Mouse (Mus musculus): ENCODE results near the gene Crisp4. TPM values are rescaled to one million over a fixed set of nuclear protein-coding genes. Genes with fewer than 3 reads are reported as not detected.

Crisp4 gene
- not detected in 2 replicates for polyA plus RNA-seq (2015; fragmentation: Nextera tagmentation; extraction: Ambion mirVana)

- Histone ChIP-seq H3K9me3 (replicated peaks) (no peaks in the 10 kb centered on the region), H3K36me3 (no peaks in the 10 kb centered on the region), H3K27me3 (no peaks in the 10 kb centered on the region), H3K4me3 (replicated peaks) (no peak within 1 kb of the TSS), H3K4me2 (no peak within 1 kb of the TSS), H3K9ac (no peak within 1 kb of the TSS), H3K4me1 (no peaks in the 10 kb centered on the region), H3K27ac (no peak within 1 kb of the TSS)
- WGBS: 74% methylated on average over 3 of the region's 3 CpGs
- no peak for ATAC-seq (replicated peaks; ENCODE audit: low FRiP score)
These were observed at the start of gene Crisp4 for GRCm38 (mm10) chr1:18145802-18146201. Gene Crisp4 (minus strand): TSS chr1:18145902.

- Histone ChIP-seq H3K27me3 (no peaks in the 10 kb centered on the region), H3K4me3 (replicated peaks) (no peak overlapping the region), H3K4me2 (no peak overlapping the region), H3K36me3 (no peaks in the 10 kb centered on the region), H3K9ac (no peak overlapping the region), H3K4me1 (no peaks in the 10 kb centered on the region), H3K27ac (no peak overlapping the region), H3K9me3 (replicated peaks) (no peaks in the 10 kb centered on the region)
- ATAC-seq (replicated peaks; ENCODE audit: low FRiP score): no peak
- WGBS: 27% methylated on average over 4 of the region's 4 CpGs
These were observed 46.0 kb upstream of the Crisp4 start for GRCm38 (mm10) chr1:18191719-18192118.

- no peak overlapping the region for H3K9ac ChIP-seq
- no peak overlapping the region for H3K27ac ChIP-seq
- H3K27me3 ChIP-seq: no peaks in the 10 kb centered on the region
- 12% methylated on average over 1 of the region's 1 CpGs for WGBS
- H3K36me3 ChIP-seq: no peaks in the 10 kb centered on the region
- ATAC-seq (replicated peaks; ENCODE audit: low FRiP score): no peak
- H3K4me1 ChIP-seq: no peaks in the 10 kb centered on the region
- no peak overlapping the region for H3K4me3 ChIP-seq (replicated peaks)
- no peak overlapping the region for H3K4me2 ChIP-seq
- no peaks in the 10 kb centered on the region for H3K9me3 ChIP-seq (replicated peaks)
These were observed 45.3 kb upstream of the Crisp4 start for GRCm38 (mm10) chr1:18190714-18191712.

GRCm38 (mm10) chr1:18181167-18181566, 35.5 kb upstream of the Crisp4 start:
- Histone ChIP-seq H3K4me1 (no peaks in the 10 kb centered on the region), H3K4me3 (replicated peaks) (no peak overlapping the region), H3K36me3 (no peaks in the 10 kb centered on the region), H3K27ac (no peak overlapping the region), H3K4me2 (no peak overlapping the region), H3K27me3 (no peaks in the 10 kb centered on the region), H3K9ac (no peak overlapping the region), H3K9me3 (replicated peaks) (no peaks in the 10 kb centered on the region)
- WGBS: 92% methylated on average over 3 of the region's 3 CpGs
- ATAC-seq (replicated peaks; ENCODE audit: low FRiP score): no peak

- no peak overlapping the region for H3K27ac ChIP-seq
- no peaks in the 10 kb centered on the region for H3K9me3 ChIP-seq (replicated peaks)
- H3K4me3 ChIP-seq (replicated peaks): no peak overlapping the region
- no peak overlapping the region for H3K4me2 ChIP-seq
- H3K27me3 ChIP-seq: no peaks in the 10 kb centered on the region
- H3K9ac ChIP-seq: no peak overlapping the region
- WGBS: 59% methylated on average over 4 of the region's 4 CpGs
- no peak for ATAC-seq (replicated peaks; ENCODE audit: low FRiP score)
- no peaks in the 10 kb centered on the region for H3K4me1 ChIP-seq
- H3K36me3 ChIP-seq: no peaks in the 10 kb centered on the region
These were observed 24.9 kb upstream of the Crisp4 start for GRCm38 (mm10) chr1:18170573-18170972.

GRCm38 (mm10) chr1:18168261-18168660, 22.6 kb upstream of the Crisp4 start:
- 75% methylated on average over 1 of the region's 1 CpGs for WGBS
- no peak for ATAC-seq (replicated peaks; ENCODE audit: low FRiP score)
- Histone ChIP-seq H3K27me3 (no peaks in the 10 kb centered on the region), H3K4me2 (no peak overlapping the region), H3K36me3 (no peaks in the 10 kb centered on the region), H3K27ac (no peak overlapping the region), H3K4me3 (replicated peaks) (no peak overlapping the region), H3K9ac (no peak overlapping the region), H3K4me1 (no peaks in the 10 kb centered on the region), H3K9me3 (replicated peaks) (no peaks in the 10 kb centered on the region)

GRCm38 (mm10) chr1:18159082-18159481, 13.4 kb upstream of the Crisp4 start:
- Histone ChIP-seq H3K4me2 (no peak overlapping the region), H3K4me1 (no peaks in the 10 kb centered on the region), H3K27ac (no peak overlapping the region), H3K4me3 (replicated peaks) (no peak overlapping the region), H3K9me3 (replicated peaks) (no peaks in the 10 kb centered on the region), H3K27me3 (no peaks in the 10 kb centered on the region), H3K36me3 (no peaks in the 10 kb centered on the region), H3K9ac (no peak overlapping the region)
- 84% methylated on average over 6 of the region's 6 CpGs for WGBS
- no peak for ATAC-seq (replicated peaks; ENCODE audit: low FRiP score)

GRCm38 (mm10) chr1:18148211-18148610, 2.5 kb upstream of the Crisp4 start:
- no peak for ATAC-seq (replicated peaks; ENCODE audit: low FRiP score)
- Histone ChIP-seq H3K4me2 (no peak overlapping the region), H3K27me3 (no peaks in the 10 kb centered on the region), H3K27ac (no peak overlapping the region), H3K9me3 (replicated peaks) (no peaks in the 10 kb centered on the region), H3K4me3 (replicated peaks) (no peak overlapping the region), H3K9ac (no peak overlapping the region), H3K4me1 (no peaks in the 10 kb centered on the region), H3K36me3 (no peaks in the 10 kb centered on the region)

- no peaks in the 10 kb centered on the region for H3K4me1 ChIP-seq
- no peak overlapping the region for H3K4me3 ChIP-seq (replicated peaks)
- H3K36me3 ChIP-seq: no peaks in the 10 kb centered on the region
- no peak overlapping the region for H3K4me2 ChIP-seq
- no peaks in the 10 kb centered on the region for H3K27me3 ChIP-seq
- no peaks in the 10 kb centered on the region for H3K9me3 ChIP-seq (replicated peaks)
- ATAC-seq (replicated peaks; ENCODE audit: low FRiP score): no peak
- H3K27ac ChIP-seq: no peak overlapping the region
- WGBS: 49% methylated on average over 4 of the region's 4 CpGs
- H3K9ac ChIP-seq: no peak overlapping the region
These were observed 14.0 kb downstream of the Crisp4 start for GRCm38 (mm10) chr1:18131691-18132090.

- no peak overlapping the region for H3K4me3 ChIP-seq (replicated peaks)
- H3K27ac ChIP-seq: no peak overlapping the region
- ATAC-seq (replicated peaks; ENCODE audit: low FRiP score): no peak
- H3K4me2 ChIP-seq: no peak overlapping the region
- H3K9me3 ChIP-seq (replicated peaks): no peaks in the 10 kb centered on the region
- no peaks in the 10 kb centered on the region for H3K4me1 ChIP-seq
- no peak overlapping the region for H3K9ac ChIP-seq
- 82% methylated on average over 4 of the region's 4 CpGs for WGBS
- no peaks in the 10 kb centered on the region for H3K27me3 ChIP-seq
- H3K36me3 ChIP-seq: no peaks in the 10 kb centered on the region
These were observed 15.7 kb downstream of the Crisp4 start for GRCm38 (mm10) chr1:18129983-18130382.

GRCm38 (mm10) chr1:18106720-18107355, 38.9 kb downstream of the Crisp4 start:
- H3K36me3 ChIP-seq: no peaks in the 10 kb centered on the region
- no peak overlapping the region for H3K27ac ChIP-seq
- H3K4me2 ChIP-seq: no peak overlapping the region
- no peak overlapping the region for H3K9ac ChIP-seq
- H3K9me3 ChIP-seq (replicated peaks): no peaks in the 10 kb centered on the region
- WGBS: 37% methylated on average over 5 of the region's 5 CpGs
- ATAC-seq (replicated peaks; ENCODE audit: low FRiP score): no peak
- no peaks in the 10 kb centered on the region for H3K4me1 ChIP-seq
- no peaks in the 10 kb centered on the region for H3K27me3 ChIP-seq
- no peak overlapping the region for H3K4me3 ChIP-seq (replicated peaks)

- Histone ChIP-seq H3K4me2 (no peak overlapping the region), H3K9me3 (replicated peaks) (no peaks in the 10 kb centered on the region), H3K4me1 (no peaks in the 10 kb centered on the region), H3K4me3 (replicated peaks) (no peak overlapping the region), H3K27ac (no peak overlapping the region), H3K27me3 (no peaks in the 10 kb centered on the region), H3K36me3 (no peaks in the 10 kb centered on the region), H3K9ac (no peak overlapping the region)
- no peak for ATAC-seq (replicated peaks; ENCODE audit: low FRiP score)
- WGBS: 53% methylated on average over 5 of the region's 5 CpGs
These were observed 39.7 kb downstream of the Crisp4 start for GRCm38 (mm10) chr1:18105866-18106529.
